Mouse (Mus musculus) midbrain, embryonic 12.5 days (tissue): ENCODE measurements around the gene 1700030J22Rik. TPM values are rescaled to one million over a fixed set of nuclear protein-coding genes. Genes with fewer than 3 reads are reported as not detected.
A peak's percentile ranks its signal among the peaks of the same experiment; 100 is the strongest.

ENCODE experiments used
- ATAC-seq: fragments of 200-750 bp; cut with Nextera tagmentation; 2 replicates; pipeline ENCODE4 v1.8.0; 2017; ENCODE audit warnings: low read depth, moderate TSS enrichment, moderate library complexity; ENCODE audit not compliant: low FRiP score
- H3K27ac ChIP-seq: fragments of 300-500 bp; sonication (generic); replicated peaks from 2 replicates; pipeline ENCODE4 v1.5.1; 2016; ENCODE audit warnings: mild to moderate bottlenecking
- H3K27me3 ChIP-seq: fragments of 300-500 bp; sonication (generic); 2 replicates; pipeline ENCODE4 v1.6.1; 2016; ENCODE audit warnings: mild to moderate bottlenecking
- H3K36me3 ChIP-seq: fragments of 300-500 bp; sonication (generic); 2 replicates; pipeline ENCODE4 v1.6.1; 2016
- H3K4me1 ChIP-seq: fragments of 300-500 bp; sonication (generic); 2 replicates; pipeline ENCODE4 v1.6.1; 2016
- H3K4me2 ChIP-seq: fragments of 300-500 bp; sonication (generic); replicated peaks from 2 replicates; pipeline ENCODE4 v1.6.1; 2016; ENCODE audit warnings: mild to moderate bottlenecking, moderate library complexity
- H3K4me3 ChIP-seq: fragments of 300-500 bp; sonication (generic); 2 replicates; pipeline ENCODE4 v1.5.1; 2016; ENCODE audit warnings: mild to moderate bottlenecking
- H3K9ac ChIP-seq: fragments of 300-500 bp; sonication (generic); replicated peaks from 2 replicates; pipeline ENCODE4 v1.6.1; 2016; ENCODE audit warnings: mild to moderate bottlenecking, moderate library complexity
- H3K9me3 ChIP-seq: fragments of 300-500 bp; sonication (generic); 2 replicates; pipeline ENCODE4 v1.6.1; 2016; ENCODE audit warnings: mild to moderate bottlenecking
- WGBS: fragments of 180-500 bp; shearing (Covaris S2); methylation state at CpG from one replicate; pipeline ENCODE4 v1.1.7; 2016; 5-methylcytosine and 5-hydroxymethylcytosine counted together
- polyA plus RNA-seq: library from polyadenylated mRNA; unstranded; fragments of >200 nt; fragmentation: Nextera tagmentation; extraction: Ambion mirVana; gene quantifications from 2 replicates; pipeline ENCODE4 v1.2.1, GENCODE M21; 2016

The 1700030J22Rik gene
- polyA plus RNA-seq, 1 experiment from 2014 or later: 4.3 TPM

DNA sequence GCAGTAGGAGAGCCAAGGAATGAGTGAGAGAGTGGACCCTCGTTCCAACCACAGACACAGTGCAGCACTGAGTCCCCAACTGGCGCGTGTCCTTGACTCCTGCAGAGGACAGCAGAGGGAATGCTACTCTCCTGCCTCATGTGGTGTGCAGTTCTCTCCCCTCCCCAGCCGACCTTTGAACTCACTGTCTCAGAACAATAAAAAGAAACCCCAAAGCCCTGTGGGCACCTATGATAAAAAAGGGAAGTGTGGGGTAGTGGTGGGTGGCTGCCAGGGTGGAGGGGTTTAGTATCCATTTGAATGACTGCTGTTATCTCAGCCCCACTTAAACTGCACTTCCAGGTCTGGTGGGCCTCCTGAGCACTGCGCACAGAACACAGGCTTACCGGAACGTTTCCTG is 31.2 kb downstream of the 1700030J22Rik start:
- Histone ChIP-seq H3K27ac (no peak overlapping the region), H3K9me3 (no peaks in the 10 kb centered on the region), H3K4me2 (no peak overlapping the region), H3K4me1 (peaks cover 16% of the 10 kb centered on the region), H3K9ac (no peak overlapping the region), H3K4me3 (no peak overlapping the region), H3K27me3 (no peaks in the 10 kb centered on the region), H3K36me3 (no peaks in the 10 kb centered on the region)
- ATAC-seq: no peak
- WGBS: 90% methylated on average over 7 of the region's 7 CpGs

DNA sequence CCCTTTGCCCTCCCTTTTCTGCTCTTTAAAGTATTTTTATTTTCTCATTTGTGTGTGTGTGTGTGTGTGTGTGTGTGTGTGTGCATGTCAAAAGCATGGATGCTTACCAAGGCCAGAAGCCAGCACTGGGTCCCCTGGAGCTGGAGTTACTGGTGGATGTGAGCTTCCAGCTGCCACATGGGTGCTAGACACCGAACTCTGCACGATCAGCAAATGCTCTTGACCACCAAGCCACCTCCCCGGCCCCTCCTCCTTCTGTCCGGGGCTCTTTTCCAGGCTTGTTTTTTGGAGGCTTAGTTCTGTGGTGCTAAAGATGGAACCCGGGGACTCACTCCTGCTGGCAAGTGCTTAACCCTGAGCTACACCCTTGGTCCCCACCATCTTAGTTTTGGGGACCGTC is 31.9 kb downstream of the 1700030J22Rik start:
- Histone ChIP-seq H3K36me3 (no peaks in the 10 kb centered on the region), H3K4me2 (no peak overlapping the region), H3K27me3 (no peaks in the 10 kb centered on the region), H3K4me3 (no peak overlapping the region), H3K4me1 (peaks cover 16% of the 10 kb centered on the region), H3K27ac (no peak overlapping the region), H3K9me3 (no peaks in the 10 kb centered on the region), H3K9ac (no peak overlapping the region)
- WGBS: 96% methylated on average over 6 of the region's 6 CpGs
- no peak for ATAC-seq

DNA sequence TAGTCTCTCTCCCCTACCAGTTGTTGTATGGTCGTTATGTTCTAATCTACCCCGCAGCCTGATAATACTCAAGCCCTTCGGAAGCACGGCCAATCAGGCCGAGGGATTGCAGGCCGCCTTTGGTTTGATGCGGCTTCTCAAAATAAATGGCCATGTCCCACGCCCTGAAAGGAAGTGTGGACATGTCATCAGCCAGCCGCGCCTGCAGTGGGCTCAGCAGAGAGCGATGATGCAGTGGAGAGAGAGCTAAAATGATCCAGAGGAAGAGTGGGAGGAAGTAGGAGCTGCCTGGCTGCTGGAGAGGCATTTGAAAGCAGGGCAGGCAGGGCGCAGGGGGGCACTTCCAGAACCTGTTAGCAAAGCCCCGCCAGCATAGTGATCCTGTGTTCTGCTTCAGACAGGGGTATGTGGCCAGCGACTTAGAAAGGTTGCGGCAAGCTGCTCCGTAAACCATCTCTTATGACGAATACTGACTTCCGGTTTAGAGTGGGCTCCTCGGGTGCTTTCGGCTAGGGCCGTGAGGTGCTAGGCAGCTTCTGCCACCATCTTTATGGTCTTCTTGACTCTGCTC is 32.4 kb downstream of the 1700030J22Rik start:
- WGBS: 85% methylated on average over 21 of the region's 21 CpGs
- no peak for ATAC-seq
- H3K27me3 ChIP-seq: no peaks in the 10 kb centered on the region
- no peak overlapping the region for H3K4me2 ChIP-seq
- no peak overlapping the region for H3K4me3 ChIP-seq
- peaks cover 16% of the 10 kb centered on the region for H3K4me1 ChIP-seq
- H3K27ac ChIP-seq: no peak overlapping the region
- H3K9me3 ChIP-seq: no peaks in the 10 kb centered on the region
- H3K9ac ChIP-seq: no peak overlapping the region
- no peaks in the 10 kb centered on the region for H3K36me3 ChIP-seq

DNA sequence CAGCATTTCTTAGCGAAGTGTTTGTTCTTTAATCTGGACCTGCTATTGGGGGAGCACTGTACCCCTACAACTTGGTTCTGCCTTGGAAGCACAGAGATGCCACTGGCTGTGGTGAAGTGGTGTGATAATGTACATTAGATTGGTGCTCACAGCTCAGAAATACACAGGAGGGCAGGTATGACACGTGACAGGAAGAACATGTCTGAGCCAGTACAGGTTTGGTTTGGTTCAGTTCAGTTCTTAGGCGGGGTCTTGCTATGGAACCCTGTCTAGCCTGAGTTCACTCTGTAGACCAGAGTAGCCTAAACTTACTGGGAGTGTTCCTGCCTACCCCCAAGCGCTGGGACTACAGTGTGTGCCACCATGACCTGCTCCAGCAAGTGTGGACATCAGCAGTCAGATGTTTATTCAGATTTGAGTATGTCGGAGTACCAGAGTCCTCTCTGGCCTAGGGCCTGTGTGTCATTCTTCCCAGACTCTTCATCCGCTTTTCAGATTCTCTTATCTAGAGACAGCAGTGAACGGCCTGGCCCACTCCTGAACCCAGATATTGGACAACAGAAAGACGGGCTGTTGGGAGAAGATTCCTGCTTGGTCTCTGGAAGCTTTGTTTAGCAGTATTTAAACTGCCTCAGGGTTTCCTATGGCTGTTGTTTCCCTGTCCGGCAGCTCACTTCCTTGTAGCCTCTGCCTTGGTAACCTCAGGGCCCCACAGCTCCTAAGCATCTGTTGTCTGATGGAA is 33.4 kb downstream of the 1700030J22Rik start:
- ATAC-seq: no peak
- Histone ChIP-seq H3K4me2 (no peak overlapping the region), H3K9ac (0 out of 2 replicates have a peak overlapping the region, but pooled peaks have one; percentile 28), H3K9me3 (no peaks in the 10 kb centered on the region), H3K36me3 (0 out of 2 replicates have a peak, but pooled peaks cover 5% of the 10 kb centered on the region), H3K4me1 (peaks cover 16% of the 10 kb centered on the region), H3K4me3 (no peak overlapping the region), H3K27ac (no peak overlapping the region), H3K27me3 (no peaks in the 10 kb centered on the region)
- WGBS: 91% methylated on average over 9 of the region's 9 CpGs

DNA sequence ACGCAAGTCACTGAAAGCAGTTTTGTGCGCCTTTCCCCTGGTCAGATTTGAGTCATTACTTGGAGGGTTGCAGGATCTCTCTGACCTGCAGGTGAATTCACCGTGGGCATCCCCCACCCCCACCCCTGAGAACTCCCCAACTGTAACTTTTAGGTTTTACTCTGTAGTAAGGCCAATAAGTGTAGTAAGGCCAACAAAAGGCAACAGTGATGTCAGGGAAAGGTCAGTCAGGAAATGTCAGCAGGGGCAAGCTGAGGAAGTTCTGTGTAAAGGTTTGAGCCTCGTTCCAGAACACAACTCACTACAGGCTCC is 34.4 kb downstream of the 1700030J22Rik start:
- H3K4me3 ChIP-seq: peak overlapping the region; percentile 97
- H3K9me3 ChIP-seq: no peaks in the 10 kb centered on the region
- no peak overlapping the region for H3K27ac ChIP-seq
- peaks cover 16% of the 10 kb centered on the region for H3K4me1 ChIP-seq
- no peak for ATAC-seq
- H3K36me3 ChIP-seq: 0 out of 2 replicates have a peak, but pooled peaks cover 5% of the 10 kb centered on the region
- H3K9ac ChIP-seq: peak overlapping the region; percentile 93
- WGBS: 23% methylated on average over 4 of the region's 4 CpGs
- no peaks in the 10 kb centered on the region for H3K27me3 ChIP-seq
- H3K4me2 ChIP-seq: peak overlapping the region; percentile 97

DNA sequence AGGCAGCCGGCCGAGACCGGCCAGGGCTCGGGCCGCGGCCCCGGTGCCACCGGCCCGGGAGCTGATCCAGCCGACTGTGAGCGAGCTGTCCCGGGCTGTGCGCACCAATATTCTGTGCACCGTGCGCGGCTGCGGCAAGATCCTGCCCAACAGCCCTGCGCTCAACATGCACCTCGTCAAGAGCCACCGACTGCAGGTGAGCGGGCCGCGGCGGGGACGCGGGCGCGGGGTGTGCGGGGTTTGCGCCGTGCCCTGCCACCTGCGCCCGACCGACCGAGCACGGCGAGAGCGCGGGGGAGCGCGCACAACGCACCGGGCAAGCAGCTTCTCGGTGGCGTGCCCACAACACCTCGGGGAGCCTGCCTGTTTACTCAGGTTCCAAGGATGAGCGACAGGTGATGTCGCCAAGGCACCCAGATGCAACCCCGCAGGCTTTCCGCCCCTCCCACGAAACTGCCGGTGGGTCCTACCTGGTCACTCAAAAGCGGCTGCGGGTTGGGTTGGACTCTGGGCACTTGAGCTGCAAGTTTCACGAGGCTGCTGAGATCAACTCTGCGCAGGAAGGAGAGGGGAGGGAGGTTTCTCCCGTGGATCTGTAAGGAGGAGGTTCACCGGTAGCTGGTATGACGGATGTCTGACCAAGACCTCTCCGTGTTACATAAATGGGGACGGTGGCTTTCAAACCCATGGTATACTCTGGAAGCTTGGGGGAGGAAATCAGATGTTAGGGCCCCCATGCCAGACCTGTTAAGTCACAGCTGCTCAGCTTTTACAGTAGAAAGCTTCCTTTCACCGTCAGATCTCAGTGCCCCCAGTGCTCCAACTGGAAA is 35.0 kb downstream of the 1700030J22Rik start:
- peaks cover 16% of the 10 kb centered on the region for H3K4me1 ChIP-seq
- WGBS: under 1% methylated on average over 62 of the region's 62 CpGs
- H3K9me3 ChIP-seq: no peaks in the 10 kb centered on the region
- ATAC-seq: peak; percentile 79
- peak overlapping the region; percentile 97 for H3K4me2 ChIP-seq
- H3K27ac ChIP-seq: peak overlapping the region; percentile 42
- H3K4me3 ChIP-seq: peak overlapping the region; percentile 97
- H3K9ac ChIP-seq: peak overlapping the region; percentile 93
- H3K27me3 ChIP-seq: no peaks in the 10 kb centered on the region
- 0 out of 2 replicates have a peak, but pooled peaks cover 5% of the 10 kb centered on the region for H3K36me3 ChIP-seq

DNA sequence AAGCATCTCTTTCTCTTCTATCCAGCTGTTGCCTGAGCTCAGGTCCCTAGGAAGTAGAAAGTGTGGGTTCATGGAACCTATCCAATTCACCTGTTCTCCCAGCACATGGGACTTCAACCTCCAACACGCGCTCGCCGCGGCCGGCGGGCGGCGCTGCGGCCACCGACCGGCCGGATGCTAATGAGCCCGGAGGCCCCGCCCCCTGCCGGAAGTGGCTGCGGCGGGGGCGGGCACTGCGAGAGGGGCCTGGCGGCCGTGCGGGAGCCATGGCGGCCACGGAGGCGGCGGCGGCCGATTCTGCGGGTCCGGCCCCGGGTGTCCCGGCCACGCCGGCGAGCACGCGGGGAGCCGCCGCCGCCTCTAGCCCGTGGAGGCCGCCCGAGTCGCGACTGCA is 35.6 kb downstream of the 1700030J22Rik start, which contains the start of gene Atmin:
Gene Atmin, plus strand, starts transcription at position 233 of the 394 bp plus-strand sequence.
- under 1% methylated on average over 25 of the region's 46 CpGs for WGBS
- Histone ChIP-seq H3K36me3 (0 out of 2 replicates have a peak, but pooled peaks cover 10% of the 10 kb centered on the region), H3K27me3 (no peaks in the 10 kb centered on the region), H3K4me1 (peaks cover 16% of the 10 kb centered on the region), H3K4me3 (peak within 1 kb of the TSS; percentile 97), H3K9ac (peak within 1 kb of the TSS; percentile 93), H3K27ac (peak within 1 kb of the TSS; percentile 42), H3K4me2 (peak within 1 kb of the TSS; percentile 97), H3K9me3 (no peaks in the 10 kb centered on the region)
- ATAC-seq: peak; percentile 90

DNA sequence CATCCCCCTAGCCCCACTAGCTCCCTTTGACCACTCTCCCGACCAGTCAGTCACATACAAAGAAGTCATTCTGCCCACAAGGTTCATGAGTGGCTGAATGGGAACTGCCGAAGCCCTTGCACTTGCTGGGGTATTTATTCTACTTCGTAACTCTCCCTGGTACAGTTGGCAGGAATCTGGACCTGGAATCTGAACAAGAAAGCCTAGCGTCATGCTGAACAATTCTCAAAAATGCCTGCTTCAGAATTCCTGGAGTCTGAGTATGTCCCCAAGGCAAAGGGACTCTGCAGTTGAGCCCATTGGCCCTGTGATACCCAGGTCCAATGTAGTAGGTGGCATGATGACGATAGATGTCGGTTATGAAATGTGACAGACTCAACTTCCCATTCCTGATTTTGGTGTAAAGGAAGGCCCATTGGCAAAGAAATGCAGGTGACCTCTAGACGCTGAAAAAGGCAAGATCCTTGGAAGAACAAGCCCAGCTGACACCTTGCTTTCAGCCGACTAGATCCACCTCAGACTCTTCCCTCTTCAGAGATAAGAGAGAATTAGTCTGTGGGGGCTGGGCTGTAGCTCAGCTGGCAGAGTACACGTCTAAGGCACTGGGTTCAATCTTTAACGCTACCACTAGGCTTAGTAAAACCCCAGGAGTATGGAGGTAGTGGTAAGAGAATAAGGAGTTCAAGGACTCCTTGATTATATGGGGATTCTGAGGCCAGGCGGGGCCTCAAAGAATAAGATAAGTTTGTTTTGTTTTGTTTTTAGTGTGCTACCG is 36.3 kb downstream of the 1700030J22Rik start:
- no peaks in the 10 kb centered on the region for H3K9me3 ChIP-seq

DNA sequence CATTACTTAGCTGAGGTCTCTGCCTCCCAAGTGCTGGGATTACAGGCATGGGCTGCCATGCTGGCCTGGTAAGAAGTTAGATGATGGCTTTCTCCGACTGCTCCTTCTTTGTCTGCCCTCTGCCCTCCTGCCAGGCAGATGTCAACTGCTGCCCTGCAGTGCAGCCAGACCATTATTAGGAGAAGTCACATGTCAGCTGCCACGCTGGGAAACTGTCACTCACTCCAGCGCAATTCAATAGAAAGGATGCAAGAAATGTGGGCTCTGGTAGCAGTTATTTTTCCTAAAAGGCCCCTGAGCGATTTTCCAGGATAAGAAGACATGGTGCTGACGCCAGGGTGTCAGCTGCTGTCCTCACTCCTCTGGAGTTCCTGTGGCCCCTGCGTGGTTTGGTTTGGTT is 43.3 kb downstream of the 1700030J22Rik start:
- H3K27ac ChIP-seq: no peak overlapping the region
- no peaks in the 10 kb centered on the region for H3K9me3 ChIP-seq
- no peak overlapping the region for H3K4me2 ChIP-seq
- H3K4me3 ChIP-seq: no peak overlapping the region
- no peak for ATAC-seq
- H3K27me3 ChIP-seq: no peaks in the 10 kb centered on the region
- 48% methylated on average over 6 of the region's 6 CpGs for WGBS
- H3K4me1 ChIP-seq: no peaks in the 10 kb centered on the region
- peaks cover 73% of the 10 kb centered on the region for H3K36me3 ChIP-seq
- H3K9ac ChIP-seq: no peak overlapping the region

More for the DNA sequence above, 36.3 kb downstream of the 1700030J22Rik start:
- Histone ChIP-seq H3K36me3 (peaks cover 15% of the 10 kb centered on the region; the same call in 1 of the 2 replicates), H3K9ac (no peak overlapping the region), H3K27me3 (no peaks in the 10 kb centered on the region), H3K4me3 (no peak overlapping the region), H3K4me1 (peaks cover 16% of the 10 kb centered on the region), H3K27ac (no peak overlapping the region), H3K4me2 (no peak overlapping the region)
- ATAC-seq: no peak
- 77% methylated on average over 12 of the region's 12 CpGs for WGBS

DNA sequence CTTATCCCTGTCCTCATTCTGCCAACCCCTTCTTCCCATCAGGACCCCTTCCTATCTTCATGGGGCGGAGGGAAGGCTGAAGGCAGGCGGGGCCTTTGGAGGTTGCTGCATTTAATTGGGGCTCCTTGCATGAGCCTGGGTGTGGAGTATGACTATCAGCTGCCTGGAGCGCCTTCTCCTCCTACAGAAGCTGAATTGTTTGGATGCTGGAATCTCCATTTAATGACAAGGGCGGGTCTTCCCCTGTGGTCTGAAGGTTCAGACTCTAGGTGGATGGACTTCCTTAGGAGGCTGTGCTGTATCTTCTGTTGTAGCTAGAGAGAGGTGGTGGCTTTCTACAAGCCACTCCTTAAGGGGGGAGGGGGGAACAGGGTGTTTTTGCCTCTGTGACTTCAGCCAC is 43.8 kb downstream of the 1700030J22Rik start:
- Histone ChIP-seq H3K4me3 (no peak overlapping the region), H3K9ac (no peak overlapping the region), H3K4me1 (no peaks in the 10 kb centered on the region), H3K27ac (no peak overlapping the region), H3K36me3 (peaks cover 73% of the 10 kb centered on the region), H3K9me3 (no peaks in the 10 kb centered on the region), H3K27me3 (no peaks in the 10 kb centered on the region), H3K4me2 (no peak overlapping the region)
- 92% methylated on average over 4 of the region's 4 CpGs for WGBS
- ATAC-seq: no peak

DNA sequence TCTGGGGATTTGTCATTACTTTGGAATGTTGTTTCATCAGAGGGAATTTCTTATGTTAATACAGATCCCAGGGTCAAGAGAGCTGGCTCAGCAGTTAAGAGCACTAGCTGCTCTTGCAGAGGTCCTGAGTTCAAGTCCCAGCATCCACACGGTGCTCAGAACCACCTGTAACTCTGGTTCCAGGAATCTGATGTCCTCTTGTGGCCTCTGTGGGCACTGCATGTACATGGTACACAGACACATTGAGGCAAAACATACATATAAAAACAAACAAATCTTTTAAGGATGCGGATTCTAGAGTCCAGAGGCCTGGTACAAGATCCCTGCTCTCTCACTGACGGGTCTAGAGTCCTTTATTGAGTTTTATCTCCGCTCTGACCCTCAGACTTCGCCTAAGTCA is 50.2 kb downstream of the 1700030J22Rik start:
- Histone ChIP-seq H3K27ac (no peak overlapping the region), H3K4me1 (no peaks in the 10 kb centered on the region), H3K9me3 (no peaks in the 10 kb centered on the region), H3K36me3 (peaks cover 64% of the 10 kb centered on the region), H3K9ac (no peak overlapping the region), H3K4me3 (no peak overlapping the region), H3K27me3 (no peaks in the 10 kb centered on the region), H3K4me2 (no peak overlapping the region)
- 90% methylated on average over 5 of the region's 5 CpGs for WGBS
- ATAC-seq: no peak
